Mouse (Mus musculus): ENCODE measurements around the gene Auts2. TPM values are rescaled to one million over a fixed set of nuclear protein-coding genes. Genes with fewer than 3 reads are reported as not detected.

The Auts2 gene
- polyA plus RNA-seq, 1 experiment from 2014 or later: 82.5 TPM

GRCm38 (mm10) chr5:131788008-131788407 is 755.1 kb downstream of the Auts2 start:
- H3K27me3 ChIP-seq (ENCODE audit: control insufficient read depth, insufficient read depth, low read length): no peaks in the 10 kb centered on the region
- WGBS: 19% methylated on average over 6 of the region's 6 CpGs
- H3K9ac ChIP-seq (replicated peaks; ENCODE audit: low read depth, low read length): no peak overlapping the region
- H3K27ac ChIP-seq (ENCODE audit: low read depth, low read length): no peak overlapping the region
- H3K4me1 ChIP-seq (ENCODE audit: control insufficient read depth, insufficient read depth, low read length): peaks cover 18% of the 10 kb centered on the region
- no peak overlapping the region for H3K4me2 ChIP-seq (ENCODE audit: low read depth, low read length)
- no peak for ATAC-seq (ENCODE audit: low read depth)
- H3K9me3 ChIP-seq (ENCODE audit: control insufficient read depth, low read length): no peaks in the 10 kb centered on the region
- no peak overlapping the region for H3K4me3 ChIP-seq (ENCODE audit: low read depth, low read length)
- H3K36me3 ChIP-seq (ENCODE audit: control insufficient read depth, insufficient read depth, low read length): no peaks in the 10 kb centered on the region

GRCm38 (mm10) chr5:131783241-131783640 is 759.9 kb downstream of the Auts2 start:
- no peak overlapping the region for H3K9ac ChIP-seq (replicated peaks; ENCODE audit: low read depth, low read length)
- H3K27ac ChIP-seq (ENCODE audit: low read depth, low read length): no peak overlapping the region
- H3K4me3 ChIP-seq (ENCODE audit: low read depth, low read length): no peak overlapping the region
- H3K36me3 ChIP-seq (ENCODE audit: control insufficient read depth, insufficient read depth, low read length): no peaks in the 10 kb centered on the region
- WGBS: 36% methylated on average over 3 of the region's 3 CpGs
- H3K4me2 ChIP-seq (ENCODE audit: low read depth, low read length): no peak overlapping the region
- H3K27me3 ChIP-seq (ENCODE audit: control insufficient read depth, insufficient read depth, low read length): no peaks in the 10 kb centered on the region
- no peaks in the 10 kb centered on the region for H3K9me3 ChIP-seq (ENCODE audit: control insufficient read depth, low read length)
- ATAC-seq (ENCODE audit: low read depth): no peak
- peaks cover 26% of the 10 kb centered on the region for H3K4me1 ChIP-seq (ENCODE audit: control insufficient read depth, insufficient read depth, low read length)

- WGBS: 61% methylated on average over 14 of the region's 14 CpGs
Observed at GRCm38 (mm10) chr5:131781063-131781462, 762.1 kb downstream of the Auts2 start.

GRCm38 (mm10) chr5:131779171-131779570 is 764.0 kb downstream of the Auts2 start:
- H3K27ac ChIP-seq (ENCODE audit: low read depth, low read length): no peak overlapping the region
- no peak overlapping the region for H3K4me2 ChIP-seq (ENCODE audit: low read depth, low read length)
- no peaks in the 10 kb centered on the region for H3K27me3 ChIP-seq (ENCODE audit: control insufficient read depth, insufficient read depth, low read length)
- no peak for ATAC-seq (ENCODE audit: low read depth)
- no peaks in the 10 kb centered on the region for H3K9me3 ChIP-seq (ENCODE audit: control insufficient read depth, low read length)
- no peak overlapping the region for H3K9ac ChIP-seq (replicated peaks; ENCODE audit: low read depth, low read length)
- no peak overlapping the region for H3K4me3 ChIP-seq (ENCODE audit: low read depth, low read length)
- peaks cover 51% of the 10 kb centered on the region for H3K4me1 ChIP-seq (ENCODE audit: control insufficient read depth, insufficient read depth, low read length)
- H3K36me3 ChIP-seq (ENCODE audit: control insufficient read depth, insufficient read depth, low read length): no peaks in the 10 kb centered on the region

More at GRCm38 (mm10) chr5:131781063-131781462, 762.1 kb downstream of the Auts2 start:
- H3K4me1 ChIP-seq (ENCODE audit: control insufficient read depth, insufficient read depth, low read length): peaks cover 32% of the 10 kb centered on the region
- no peak overlapping the region for H3K4me2 ChIP-seq (ENCODE audit: low read depth, low read length)
- ATAC-seq (ENCODE audit: low read depth): no peak
- no peaks in the 10 kb centered on the region for H3K27me3 ChIP-seq (ENCODE audit: control insufficient read depth, insufficient read depth, low read length)
- H3K4me3 ChIP-seq (ENCODE audit: low read depth, low read length): no peak overlapping the region
- no peaks in the 10 kb centered on the region for H3K9me3 ChIP-seq (ENCODE audit: control insufficient read depth, low read length)
- H3K36me3 ChIP-seq (ENCODE audit: control insufficient read depth, insufficient read depth, low read length): no peaks in the 10 kb centered on the region
- H3K27ac ChIP-seq (ENCODE audit: low read depth, low read length): peak overlapping the region; percentile 23; the same call in 1 of the 2 replicates
- no peak overlapping the region for H3K9ac ChIP-seq (replicated peaks; ENCODE audit: low read depth, low read length)

DNA sequence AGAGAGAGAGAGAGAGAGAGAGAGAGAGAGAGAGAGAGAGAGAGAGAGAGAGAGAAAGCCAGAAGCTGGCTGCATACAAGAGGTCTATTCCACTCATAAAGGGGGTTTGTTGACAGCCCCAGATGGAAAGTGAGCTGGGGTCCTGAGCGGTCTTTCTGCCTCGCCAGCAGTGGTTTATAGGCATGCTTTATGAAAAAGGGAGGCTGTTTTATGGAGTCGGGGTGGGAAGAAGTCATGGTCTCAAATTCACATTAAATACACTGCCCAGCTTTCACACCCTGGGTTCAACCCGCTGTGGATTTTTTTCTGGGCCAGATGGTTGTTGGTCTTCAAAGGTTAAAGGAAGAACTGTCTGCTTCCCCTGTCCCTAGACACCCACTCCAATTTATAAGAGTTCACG is 767.5 kb downstream of the Auts2 start:
- peak; percentile 21 for ATAC-seq (ENCODE audit: low read depth)
- WGBS: 5% methylated on average over 5 of the region's 5 CpGs
- Histone ChIP-seq H3K4me3 (ENCODE audit: low read depth, low read length) (no peak overlapping the region), H3K27ac (ENCODE audit: low read depth, low read length) (peak overlapping the region; percentile 70), H3K36me3 (ENCODE audit: control insufficient read depth, insufficient read depth, low read length) (no peaks in the 10 kb centered on the region), H3K4me1 (ENCODE audit: control insufficient read depth, insufficient read depth, low read length) (peaks cover 34% of the 10 kb centered on the region), H3K9ac (replicated peaks; ENCODE audit: low read depth, low read length) (no peak overlapping the region), H3K4me2 (ENCODE audit: low read depth, low read length) (no peak overlapping the region), H3K27me3 (ENCODE audit: control insufficient read depth, insufficient read depth, low read length) (no peaks in the 10 kb centered on the region), H3K9me3 (ENCODE audit: control insufficient read depth, low read length) (no peaks in the 10 kb centered on the region)

DNA sequence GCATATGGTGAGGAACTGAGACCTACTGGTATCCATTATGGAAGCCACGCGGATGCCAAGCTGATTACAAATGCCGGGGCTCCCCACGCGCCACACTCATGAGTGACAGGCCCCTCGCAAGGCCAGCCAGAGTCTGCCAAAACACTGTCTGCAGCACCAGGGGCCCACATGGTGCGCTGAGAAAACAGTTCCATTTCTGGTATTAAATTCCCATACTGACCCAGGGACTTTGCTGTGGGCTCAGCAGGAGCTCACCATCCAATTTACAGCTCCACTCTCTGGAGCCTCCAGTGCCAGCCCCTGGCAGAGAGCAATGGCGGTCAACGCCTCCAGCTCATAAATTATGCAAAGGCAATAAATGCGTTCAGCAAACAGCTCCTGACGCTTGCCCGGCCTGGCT is 767.9 kb downstream of the Auts2 start:
- ATAC-seq (ENCODE audit: low read depth): peak; percentile 93
- Histone ChIP-seq H3K27ac (ENCODE audit: low read depth, low read length) (peak overlapping the region; percentile 70), H3K36me3 (ENCODE audit: control insufficient read depth, insufficient read depth, low read length) (no peaks in the 10 kb centered on the region), H3K4me1 (ENCODE audit: control insufficient read depth, insufficient read depth, low read length) (peaks cover 34% of the 10 kb centered on the region), H3K9me3 (ENCODE audit: control insufficient read depth, low read length) (no peaks in the 10 kb centered on the region), H3K4me2 (ENCODE audit: low read depth, low read length) (no peak overlapping the region), H3K27me3 (ENCODE audit: control insufficient read depth, insufficient read depth, low read length) (no peaks in the 10 kb centered on the region), H3K9ac (replicated peaks; ENCODE audit: low read depth, low read length) (no peak overlapping the region), H3K4me3 (ENCODE audit: low read depth, low read length) (no peak overlapping the region)
- 8% methylated on average over 12 of the region's 12 CpGs for WGBS

DNA sequence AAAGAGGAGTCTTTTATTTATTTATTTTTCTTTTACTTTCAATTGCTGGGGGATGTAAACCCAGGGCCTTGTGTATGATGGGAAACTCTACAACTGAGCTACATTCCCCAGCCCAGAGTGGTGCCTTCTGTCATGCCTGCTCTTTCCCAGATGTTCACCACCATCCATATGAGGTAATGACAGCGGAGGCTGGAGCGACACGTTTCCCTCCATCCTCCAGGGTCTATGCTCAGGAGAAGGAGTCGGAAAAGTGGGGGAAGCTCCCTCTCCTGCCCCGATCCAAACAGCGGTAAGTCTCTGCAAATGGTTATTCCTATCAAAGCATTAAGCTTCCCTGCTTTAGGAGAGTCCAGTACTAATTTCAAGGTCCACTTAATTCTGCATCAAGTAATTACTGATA is 768.4 kb downstream of the Auts2 start:
- 30% methylated on average over 6 of the region's 6 CpGs for WGBS
- H3K4me1 ChIP-seq (ENCODE audit: control insufficient read depth, insufficient read depth, low read length): peaks cover 37% of the 10 kb centered on the region
- no peaks in the 10 kb centered on the region for H3K36me3 ChIP-seq (ENCODE audit: control insufficient read depth, insufficient read depth, low read length)
- no peaks in the 10 kb centered on the region for H3K27me3 ChIP-seq (ENCODE audit: control insufficient read depth, insufficient read depth, low read length)
- no peak overlapping the region for H3K4me2 ChIP-seq (ENCODE audit: low read depth, low read length)
- H3K9me3 ChIP-seq (ENCODE audit: control insufficient read depth, low read length): no peaks in the 10 kb centered on the region
- peak overlapping the region; percentile 70; the same call in 1 of the 2 replicates for H3K27ac ChIP-seq (ENCODE audit: low read depth, low read length)
- no peak overlapping the region for H3K4me3 ChIP-seq (ENCODE audit: low read depth, low read length)
- ATAC-seq (ENCODE audit: low read depth): peak; percentile 61
- H3K9ac ChIP-seq (replicated peaks; ENCODE audit: low read depth, low read length): no peak overlapping the region

- WGBS: 75% methylated on average over 1 of the region's 1 CpGs
- Histone ChIP-seq H3K9ac (replicated peaks; ENCODE audit: low read depth, low read length) (no peak overlapping the region), H3K4me3 (ENCODE audit: low read depth, low read length) (no peak overlapping the region), H3K27me3 (ENCODE audit: control insufficient read depth, insufficient read depth, low read length) (no peaks in the 10 kb centered on the region), H3K36me3 (ENCODE audit: control insufficient read depth, insufficient read depth, low read length) (no peaks in the 10 kb centered on the region), H3K4me1 (ENCODE audit: control insufficient read depth, insufficient read depth, low read length) (peaks cover 49% of the 10 kb centered on the region), H3K4me2 (ENCODE audit: low read depth, low read length) (no peak overlapping the region), H3K9me3 (ENCODE audit: control insufficient read depth, low read length) (no peaks in the 10 kb centered on the region), H3K27ac (ENCODE audit: low read depth, low read length) (no peak overlapping the region)
- ATAC-seq (ENCODE audit: low read depth): no peak
Observed at GRCm38 (mm10) chr5:131772616-131773015, 770.5 kb downstream of the Auts2 start.

DNA sequence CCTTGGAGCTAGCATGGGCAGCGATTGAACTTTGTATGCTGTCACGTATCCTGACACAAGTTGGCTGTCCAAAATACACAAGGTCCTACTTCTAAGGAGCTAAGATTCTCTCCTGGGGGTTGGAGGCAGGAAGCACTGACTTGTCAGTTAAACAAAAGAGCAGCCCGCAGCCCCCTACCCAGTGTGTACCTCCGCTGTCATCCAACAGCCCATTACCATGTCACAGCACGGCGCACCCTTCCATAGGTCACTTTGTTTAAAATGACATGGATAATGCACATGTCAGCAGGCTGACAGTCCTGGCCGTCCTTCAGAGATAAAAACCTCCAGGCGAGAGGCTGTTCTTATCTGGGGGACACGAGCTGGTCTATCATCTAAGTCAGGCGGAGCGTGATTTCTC is 773.9 kb downstream of the Auts2 start:
- Histone ChIP-seq H3K4me2 (ENCODE audit: low read depth, low read length) (no peak overlapping the region), H3K27ac (ENCODE audit: low read depth, low read length) (peak overlapping the region; percentile 57; the same call in 1 of the 2 replicates)
- ATAC-seq (ENCODE audit: low read depth): no peak

More for the DNA sequence above, 773.9 kb downstream of the Auts2 start:
- Histone ChIP-seq H3K9me3 (ENCODE audit: control insufficient read depth, low read length) (no peaks in the 10 kb centered on the region), H3K9ac (replicated peaks; ENCODE audit: low read depth, low read length) (no peak overlapping the region), H3K4me1 (ENCODE audit: control insufficient read depth, insufficient read depth, low read length) (peaks cover 34% of the 10 kb centered on the region), H3K27me3 (ENCODE audit: control insufficient read depth, insufficient read depth, low read length) (no peaks in the 10 kb centered on the region), H3K36me3 (ENCODE audit: control insufficient read depth, insufficient read depth, low read length) (no peaks in the 10 kb centered on the region), H3K4me3 (ENCODE audit: low read depth, low read length) (no peak overlapping the region)
- 33% methylated on average over 11 of the region's 11 CpGs for WGBS

All from neural tube, embryonic 14.5 days (tissue).